Mouse (Mus musculus): ENCODE data around the gene Kcnd2. TPM values are rescaled to one million over a fixed set of nuclear protein-coding genes. Genes with fewer than 3 reads are reported as not detected.

Gene Kcnd2
- total RNA-seq (2014; rRNA removed): 95.2 and 95.8 TPM in 2 replicates
- 41.3 and 44.6 TPM in 2 replicates for polyA plus RNA-seq (2015; fragmentation: Nextera tagmentation; extraction: Ambion mirVana)

GRCm38 (mm10) chr6:21215491-21216191, at the start of gene Kcnd2:
Gene Kcnd2, plus strand, starts transcription at chr6:21215503.
- H3K4me2 ChIP-seq (ENCODE audit: low read depth, low read length, poor library complexity, severe bottlenecking): peak within 1 kb of the TSS; percentile 69
- 9% methylated on average over 34 of the region's 34 CpGs for WGBS
- ATAC-seq (ENCODE audit: low FRiP score) (no peak; the same call in 1 of the 2 replicates), DNase-seq (ENCODE audit: low spot score) (no peak)
- peak within 1 kb of the TSS; percentile 83 for H3K27ac ChIP-seq (ENCODE audit: low read depth, low read length)
- H3K4me3 ChIP-seq (ENCODE audit: low read depth, low read length): peak within 1 kb of the TSS; percentile 62
- H3K4me1 ChIP-seq (ENCODE audit: insufficient read depth, low read length): no peaks in the 10 kb centered on the region
- no peaks in the 10 kb centered on the region for H3K36me3 ChIP-seq (ENCODE audit: insufficient read depth, low read length)
- no peak for TF ChIP-seq CTCF (IDR thresholded peaks at IDR 0.05)
- no peaks in the 10 kb centered on the region for H3K9me3 ChIP-seq (ENCODE audit: low read length)
- H3K27me3 ChIP-seq (ENCODE audit: insufficient read depth, low read length): no peaks in the 10 kb centered on the region
- H3K9ac ChIP-seq (replicated peaks; ENCODE audit: low read length, poor library complexity, severe bottlenecking): peak within 1 kb of the TSS; percentile 71

DNA sequence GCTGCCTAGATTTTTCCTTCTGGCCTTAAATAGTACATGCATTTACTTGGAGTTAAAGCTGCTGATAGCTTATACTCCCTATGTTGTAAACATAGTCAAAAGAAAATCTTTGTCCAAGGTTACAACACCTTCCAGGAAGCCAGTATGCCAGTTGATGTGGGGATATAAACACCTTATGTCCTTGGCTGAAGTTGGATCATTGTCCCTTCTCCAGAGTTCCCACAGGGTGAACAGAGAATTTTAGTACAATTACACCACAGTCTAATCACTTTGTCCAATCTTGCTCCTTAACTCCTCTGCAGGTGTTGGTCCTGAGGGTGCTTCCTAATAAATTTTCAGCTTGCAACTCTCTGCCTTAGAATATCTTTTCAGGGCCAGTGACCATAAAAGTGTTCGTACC, 48.7 kb upstream of the Kcnd2 start:
- Histone ChIP-seq H3K4me3 (ENCODE audit: low read depth, low read length) (no peak overlapping the region), H3K4me2 (ENCODE audit: low read depth, low read length, poor library complexity, severe bottlenecking) (no peak overlapping the region), H3K27ac (ENCODE audit: low read depth, low read length) (no peak overlapping the region), H3K36me3 (ENCODE audit: insufficient read depth, low read length) (no peaks in the 10 kb centered on the region), H3K9me3 (ENCODE audit: low read length) (no peaks in the 10 kb centered on the region), H3K9ac (replicated peaks; ENCODE audit: low read length, poor library complexity, severe bottlenecking) (no peak overlapping the region), H3K27me3 (ENCODE audit: insufficient read depth, low read length) (no peaks in the 10 kb centered on the region), H3K4me1 (ENCODE audit: insufficient read depth, low read length) (no peaks in the 10 kb centered on the region)
- TF ChIP-seq CTCF (IDR thresholded peaks at IDR 0.05): no peak
- DNase-seq (ENCODE audit: low spot score) (no peak), ATAC-seq (ENCODE audit: low FRiP score) (no peak)
- whole genome bisulfite sequencing: 87% methylated on average over 1 of the region's 1 CpGs

- no peaks in the 10 kb centered on the region for H3K4me1 ChIP-seq (ENCODE audit: insufficient read depth, low read length)
- H3K9me3 ChIP-seq (ENCODE audit: low read length): 0 out of 2 replicates have a peak, but pooled peaks cover 3% of the 10 kb centered on the region
- H3K27ac ChIP-seq (ENCODE audit: low read depth, low read length): no peak overlapping the region
- no peaks in the 10 kb centered on the region for H3K27me3 ChIP-seq (ENCODE audit: insufficient read depth, low read length)
- 75% methylated on average over 2 of the region's 2 CpGs for WGBS
- H3K4me2 ChIP-seq (ENCODE audit: low read depth, low read length, poor library complexity, severe bottlenecking): no peak overlapping the region
- no peak for TF ChIP-seq CTCF (IDR thresholded peaks at IDR 0.05)
- no peak overlapping the region for H3K4me3 ChIP-seq (ENCODE audit: low read depth, low read length)
- no peaks in the 10 kb centered on the region for H3K36me3 ChIP-seq (ENCODE audit: insufficient read depth, low read length)
- ATAC-seq (ENCODE audit: low FRiP score) (no peak), DNase-seq (ENCODE audit: low spot score) (peak; percentile 8)
- no peak overlapping the region for H3K9ac ChIP-seq (replicated peaks; ENCODE audit: low read length, poor library complexity, severe bottlenecking)
Observed at GRCm38 (mm10) chr6:21195341-21195740, 20.0 kb upstream of the Kcnd2 start.

- ATAC-seq (ENCODE audit: low FRiP score) (peak; percentile 50), DNase-seq (ENCODE audit: low spot score) (peak; percentile 96)
- TF ChIP-seq CTCF (IDR thresholded peaks at IDR 0.05): peak; percentile 89
- WGBS: under 1% methylated on average over 29 of the region's 29 CpGs
- Histone ChIP-seq H3K27ac (ENCODE audit: low read depth, low read length) (peak overlapping the region; percentile 83), H3K4me3 (ENCODE audit: low read depth, low read length) (peak overlapping the region; percentile 62), H3K9ac (replicated peaks; ENCODE audit: low read length, poor library complexity, severe bottlenecking) (peak overlapping the region; percentile 71), H3K36me3 (ENCODE audit: insufficient read depth, low read length) (no peaks in the 10 kb centered on the region), H3K4me1 (ENCODE audit: insufficient read depth, low read length) (no peaks in the 10 kb centered on the region), H3K9me3 (ENCODE audit: low read length) (no peaks in the 10 kb centered on the region), H3K4me2 (ENCODE audit: low read depth, low read length, poor library complexity, severe bottlenecking) (peak overlapping the region; percentile 69), H3K27me3 (ENCODE audit: insufficient read depth, low read length) (no peaks in the 10 kb centered on the region)
Observed at GRCm38 (mm10) chr6:21213865-21214672, 1.2 kb upstream of the Kcnd2 start.

- peak overlapping the region; percentile 69 for H3K4me2 ChIP-seq (ENCODE audit: low read depth, low read length, poor library complexity, severe bottlenecking)
- under 1% methylated on average over 43 of the region's 83 CpGs for WGBS
Observed at GRCm38 (mm10) chr6:21214673-21215490, 421 bp upstream of the Kcnd2 start.

More at GRCm38 (mm10) chr6:21214673-21215490, 421 bp upstream of the Kcnd2 start:
- no peaks in the 10 kb centered on the region for H3K4me1 ChIP-seq (ENCODE audit: insufficient read depth, low read length)
- peak; percentile 65 for DNase-seq (ENCODE audit: low spot score)
- no peaks in the 10 kb centered on the region for H3K9me3 ChIP-seq (ENCODE audit: low read length)
- H3K27me3 ChIP-seq (ENCODE audit: insufficient read depth, low read length): no peaks in the 10 kb centered on the region
- H3K36me3 ChIP-seq (ENCODE audit: insufficient read depth, low read length): no peaks in the 10 kb centered on the region
- H3K27ac ChIP-seq (ENCODE audit: low read depth, low read length): peak overlapping the region; percentile 83
- H3K4me3 ChIP-seq (ENCODE audit: low read depth, low read length): peak overlapping the region; percentile 62
- no peak for TF ChIP-seq CTCF (IDR thresholded peaks at IDR 0.05)
- peak; percentile 77 for ATAC-seq (ENCODE audit: low FRiP score)
- peak overlapping the region; percentile 71 for H3K9ac ChIP-seq (replicated peaks; ENCODE audit: low read length, poor library complexity, severe bottlenecking)

Measured in midbrain, postnatal 0 days (tissue).